Mouse (Mus musculus) right cerebral cortex, adult 2 months (tissue): ENCODE results near the gene Mlec.

Source experiments
- DNase-seq, 2 experiments: peaks; one replicate each; pipeline ENCODE4 v3.0.0; 2021 to 2022; ENCODE audit warnings: low spot score in 2 of 2

Gene Mlec

DNA sequence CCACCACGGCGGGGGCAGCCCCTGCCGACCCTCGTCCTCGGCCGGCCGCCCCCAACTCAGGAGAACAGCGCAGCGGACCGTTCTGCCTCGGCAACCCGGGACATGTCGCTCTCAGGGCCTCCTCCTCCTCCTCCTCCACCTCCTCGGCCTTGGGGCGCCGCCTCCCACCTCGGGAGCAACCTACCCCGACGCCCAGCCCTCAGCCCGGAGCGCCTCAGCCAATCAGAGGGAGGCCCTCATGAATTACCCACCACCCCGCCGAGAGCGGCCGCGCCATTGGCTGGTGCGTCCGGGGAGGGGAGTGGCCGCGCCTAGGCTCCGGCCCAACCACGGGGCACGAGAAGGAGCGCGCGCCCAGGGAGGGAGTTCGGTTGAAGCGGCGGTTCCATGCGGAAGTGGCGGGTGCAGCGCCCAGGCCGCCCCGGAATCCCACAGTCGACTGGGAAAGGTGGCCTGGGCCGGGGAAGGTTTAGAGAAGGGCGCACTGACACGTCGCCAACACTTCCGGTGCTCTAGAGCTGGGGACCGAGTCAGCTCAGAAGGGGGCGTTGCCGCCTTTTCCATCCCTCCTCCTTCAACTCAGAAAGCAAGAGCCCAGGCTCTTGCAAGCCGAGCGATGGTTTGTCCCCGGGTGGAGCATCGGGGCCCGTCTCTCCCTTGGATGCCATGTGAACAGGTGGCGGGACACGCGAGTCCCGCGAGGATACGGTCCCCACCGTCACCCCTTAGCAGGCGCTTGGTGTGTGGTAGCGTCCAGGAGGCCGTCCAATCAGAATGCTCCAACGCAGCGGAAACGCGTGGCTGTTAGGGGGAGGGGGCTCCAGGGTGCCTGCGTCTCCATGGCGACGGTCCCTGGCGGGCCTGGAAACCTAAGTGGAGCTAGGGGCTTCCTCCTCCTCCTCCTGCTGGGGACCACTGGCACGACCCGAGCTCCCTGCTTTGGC lies at the start of gene Mlec:
Gene Mlec, minus strand, starts transcription at position 140 of the 944 bp plus-strand sequence.
- DNase-seq = peak; percentile 98

DNA sequence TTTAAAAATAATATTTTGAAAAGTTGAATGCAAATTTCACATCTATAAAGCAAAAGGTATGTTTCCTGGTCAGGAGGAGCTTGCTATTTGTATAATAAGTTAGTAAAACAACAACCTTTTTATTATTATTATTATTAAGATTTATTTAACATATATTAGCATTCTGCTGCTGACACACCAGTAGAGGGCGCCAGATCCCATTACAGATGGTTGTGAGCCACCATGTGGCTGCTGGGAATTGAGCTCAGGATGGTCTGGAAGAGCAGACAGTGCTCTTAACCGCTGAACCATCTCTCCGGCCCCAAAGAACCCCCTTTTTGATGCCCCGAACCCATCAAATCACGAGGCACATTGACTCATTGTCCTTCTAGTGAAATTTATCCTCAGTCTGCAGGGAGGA lies 49.3 kb upstream of the Mlec start:
- no peak for DNase-seq

DNA sequence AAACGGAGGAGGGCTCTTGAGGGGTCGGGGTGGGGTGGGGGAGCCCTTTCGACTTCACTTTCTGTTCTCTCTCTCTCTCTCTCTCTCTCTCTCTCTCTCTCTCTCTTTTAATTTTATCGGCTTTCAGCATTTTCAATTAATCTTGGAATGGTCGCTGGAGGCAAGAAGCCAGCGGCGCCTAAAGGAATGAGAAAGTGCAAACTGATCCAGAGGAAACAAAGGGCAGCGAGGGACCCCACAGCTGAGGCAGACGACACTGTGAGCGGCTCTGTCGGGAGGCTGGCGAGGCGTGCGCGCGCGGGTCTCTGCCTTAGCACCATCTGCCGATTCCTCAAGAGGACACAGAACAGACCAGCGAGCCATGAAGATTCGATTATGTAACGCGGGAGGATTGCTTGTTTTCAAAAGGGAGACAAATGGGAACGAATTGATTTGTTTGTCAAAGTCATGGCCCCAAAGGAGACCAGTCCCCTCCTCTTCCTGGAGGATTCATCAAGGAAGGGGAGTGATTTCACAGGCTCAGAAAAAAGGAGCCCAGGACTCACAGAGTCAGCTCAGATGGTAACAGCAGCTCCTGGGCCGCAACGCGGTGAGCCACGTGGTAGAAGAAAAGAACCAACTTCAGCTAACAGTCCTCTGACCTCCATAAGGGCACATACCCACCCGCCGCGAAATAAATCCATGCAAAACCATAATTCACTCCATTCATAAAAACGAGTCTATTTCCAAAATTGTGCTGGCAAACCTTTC lies 46.8 kb upstream of the Mlec start:
- DNase-seq = peak in 1 of 2 experiments; percentile 67

DNA sequence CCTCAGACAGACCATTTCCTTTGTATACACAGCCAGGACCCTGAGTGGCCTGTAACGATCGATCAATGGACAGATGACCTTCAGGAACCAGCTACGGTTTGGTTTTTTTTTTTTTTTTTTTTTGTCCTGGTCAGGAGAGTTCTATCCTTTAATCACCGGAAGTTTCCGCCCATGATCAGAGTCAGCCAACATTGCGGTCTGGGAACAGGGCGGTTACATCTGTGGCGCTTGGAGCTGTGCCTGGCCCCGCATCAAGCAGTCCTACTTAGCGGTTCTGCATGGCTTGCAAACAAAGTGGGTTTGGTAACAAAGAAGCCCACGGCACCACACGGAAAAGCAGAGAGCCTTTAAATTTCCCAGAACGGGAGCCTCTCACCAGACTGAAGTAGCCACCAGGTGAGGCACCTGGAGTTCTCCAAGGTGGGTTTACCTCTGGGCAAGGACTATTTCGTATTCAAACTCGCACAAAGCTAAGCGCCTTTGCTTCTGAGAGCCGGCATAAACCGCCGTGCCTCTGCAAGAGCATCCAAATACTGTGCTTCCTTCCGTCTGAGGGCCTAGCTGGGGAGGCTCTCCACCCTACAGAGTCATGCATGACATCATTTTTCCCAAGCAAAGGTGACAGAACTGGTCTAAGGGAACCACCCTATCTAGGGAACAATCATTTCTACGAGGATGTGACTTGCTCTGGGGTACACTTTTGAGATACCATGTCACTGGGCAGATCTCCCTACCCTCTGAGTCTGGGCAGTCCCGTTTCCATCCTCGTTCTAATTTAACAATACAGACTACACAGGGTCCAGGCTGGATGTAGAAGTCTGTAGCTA lies 46.0 kb upstream of the Mlec start:
- DNase-seq = no peak

DNA sequence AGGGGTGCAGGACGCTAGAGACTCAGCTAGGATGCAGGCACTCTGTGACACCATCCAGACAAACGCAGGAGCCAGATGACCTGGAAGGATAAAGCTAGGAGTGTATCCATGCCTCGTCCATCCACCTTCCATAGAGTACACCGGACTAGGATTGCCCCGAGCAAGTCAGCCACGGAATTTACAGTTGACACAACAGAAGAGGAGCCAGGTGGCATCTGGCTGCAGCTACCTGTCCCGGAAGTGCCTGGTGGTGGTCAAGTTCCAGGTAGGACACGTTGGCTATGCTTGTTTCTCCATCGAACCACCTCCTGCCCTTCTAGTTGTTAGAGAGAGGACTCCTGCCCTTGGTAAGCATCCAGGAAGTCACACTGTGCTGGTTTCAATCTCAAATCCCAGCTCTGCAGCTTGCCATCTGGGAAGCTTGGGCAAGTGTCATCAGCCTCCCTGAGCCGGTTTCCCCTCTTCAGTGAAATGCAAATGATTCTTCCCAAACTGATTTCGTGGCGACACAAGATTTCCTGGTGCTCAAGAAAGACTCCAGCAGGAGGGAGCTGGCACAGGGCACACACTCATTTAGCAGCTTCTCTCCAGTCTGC lies 36.7 kb upstream of the Mlec start:
- no peak for DNase-seq

DNA sequence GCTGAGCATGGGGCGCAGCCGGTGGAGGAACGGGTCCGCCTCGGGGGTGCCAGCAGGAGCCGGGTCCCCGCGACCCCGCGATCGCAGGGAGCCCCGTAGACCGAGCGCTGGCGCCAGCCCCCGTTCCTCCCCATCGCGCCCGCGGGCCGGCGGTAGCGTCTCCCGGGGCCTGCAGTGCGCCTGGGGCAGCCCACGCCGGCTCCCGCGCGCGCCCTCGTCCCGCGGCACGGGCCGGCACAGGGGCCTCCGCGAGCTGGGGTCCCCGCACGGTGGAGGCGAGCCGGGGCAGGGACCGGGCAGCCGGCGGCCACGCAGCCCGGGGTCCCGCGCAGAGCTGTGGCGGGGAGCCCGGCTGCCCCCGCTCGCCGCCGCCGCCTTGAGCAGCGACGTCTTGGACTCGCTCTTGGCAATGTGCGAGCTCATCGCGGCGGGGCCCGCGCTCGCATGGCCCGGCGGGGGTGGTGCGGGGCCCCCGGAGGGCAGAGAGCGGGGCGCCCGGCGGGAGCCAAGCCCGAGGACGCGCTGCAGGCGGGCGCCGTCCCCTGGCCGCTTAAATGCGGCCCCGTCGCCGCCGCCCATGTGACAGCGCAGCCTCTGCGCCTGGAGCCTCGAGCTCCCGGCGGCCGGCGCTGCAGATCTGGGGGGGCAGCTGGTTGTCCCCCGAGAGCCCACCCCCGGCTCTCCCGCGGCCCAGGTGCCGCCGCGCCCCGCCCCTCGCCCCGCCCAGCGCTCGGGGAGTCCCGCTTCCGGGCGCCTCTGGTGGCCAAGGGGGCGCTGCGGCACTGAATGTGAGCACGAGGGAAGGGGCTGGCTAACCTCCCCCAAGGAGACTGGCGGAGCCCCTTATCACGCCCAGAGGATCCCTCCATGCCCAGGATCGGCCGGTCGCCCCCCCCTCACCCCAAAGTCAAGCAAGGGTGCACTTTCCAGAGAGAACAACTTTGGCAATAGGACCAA lies 36.0 kb upstream of the Mlec start, which contains the start of gene Cabp1:
Gene Cabp1, minus strand, starts transcription at position 713 of the 957 bp plus-strand sequence.
- DNase-seq = peak in 1 of 2 experiments; percentile 62

DNA sequence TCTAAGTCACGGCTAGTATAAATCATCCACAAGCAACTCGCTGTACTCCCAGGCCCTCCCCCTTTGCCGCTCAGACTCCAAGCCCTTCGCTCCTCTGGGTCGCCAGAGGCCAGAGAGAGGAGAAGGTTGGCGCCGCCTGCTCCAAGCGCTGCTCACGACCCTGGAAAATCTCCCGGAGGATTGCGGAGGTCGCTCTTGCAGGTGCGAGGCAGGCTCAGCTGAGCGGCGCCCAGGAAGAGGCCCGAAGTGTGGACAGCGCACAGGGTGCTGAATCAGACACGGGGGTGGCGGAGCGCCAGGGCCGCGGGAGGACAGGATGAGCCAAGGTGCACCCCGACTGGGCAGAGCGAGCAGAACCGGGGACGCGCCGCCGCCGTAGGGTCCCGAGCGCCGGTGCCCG lies 35.2 kb upstream of the Mlec start:
- peak in 1 of 2 experiments; percentile 61 for DNase-seq

DNA sequence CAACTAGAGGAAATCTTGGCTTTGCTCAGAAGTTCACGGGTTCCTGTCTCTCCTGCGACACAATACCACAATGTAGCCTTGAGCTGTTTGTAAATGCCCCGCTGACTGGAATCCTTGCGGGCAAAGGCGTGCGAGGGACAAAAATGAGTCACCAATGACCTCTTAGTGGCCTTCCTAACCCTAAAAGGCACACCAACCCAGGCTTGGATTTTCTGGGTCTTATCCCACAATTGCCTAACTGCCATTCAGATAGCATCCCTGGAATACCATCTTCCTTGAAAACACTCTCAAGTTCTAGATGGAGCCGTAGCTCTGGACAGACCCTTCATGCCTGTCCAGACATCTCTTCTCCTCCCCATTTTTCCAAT lies 34.8 kb upstream of the Mlec start:
- no peak for DNase-seq

DNA sequence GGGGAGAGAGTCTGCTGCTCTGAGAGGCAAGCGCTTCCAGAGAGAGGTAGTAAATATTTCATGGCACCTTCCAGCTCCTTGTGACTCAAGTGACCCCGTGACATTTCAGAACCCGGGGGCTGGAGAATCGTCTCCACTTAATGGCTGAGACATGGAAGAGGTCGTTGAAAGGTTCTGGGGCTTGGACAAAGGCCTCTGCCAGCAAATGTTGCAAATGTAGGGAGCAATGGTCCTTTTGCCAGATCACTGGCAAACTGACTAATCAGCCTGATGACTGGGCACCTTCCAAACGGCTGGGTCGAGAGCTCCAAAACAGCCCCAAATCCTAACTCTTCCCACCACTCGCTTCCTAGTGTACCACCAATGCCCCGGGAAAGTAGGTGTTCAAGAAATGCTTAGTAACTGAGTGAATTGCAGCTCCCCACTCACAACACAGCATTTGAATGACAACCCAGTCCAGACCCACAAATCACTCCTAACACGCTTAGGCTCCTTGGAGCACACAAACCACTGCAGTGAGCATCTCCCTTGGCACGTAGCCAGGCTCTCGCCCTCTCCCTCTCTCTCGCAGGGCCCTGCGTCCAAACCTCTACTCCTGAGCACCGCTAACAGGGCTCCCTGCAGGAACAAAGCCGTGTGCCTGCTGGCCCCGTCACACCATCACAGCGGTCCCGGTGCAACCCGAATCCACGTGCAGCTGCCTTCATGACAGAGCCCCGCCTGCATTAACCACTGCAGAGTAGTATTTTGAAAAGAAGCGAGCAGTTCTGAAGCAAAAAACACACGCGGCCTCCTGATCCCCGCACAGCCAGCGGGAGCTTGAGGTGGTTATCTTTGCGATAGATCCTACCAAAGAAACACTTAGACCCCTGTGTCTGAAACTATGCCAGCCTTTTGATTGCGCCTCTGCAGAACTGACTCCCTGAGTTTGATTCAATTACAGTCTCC lies 34.2 kb upstream of the Mlec start:
- DNase-seq = no peak

DNA sequence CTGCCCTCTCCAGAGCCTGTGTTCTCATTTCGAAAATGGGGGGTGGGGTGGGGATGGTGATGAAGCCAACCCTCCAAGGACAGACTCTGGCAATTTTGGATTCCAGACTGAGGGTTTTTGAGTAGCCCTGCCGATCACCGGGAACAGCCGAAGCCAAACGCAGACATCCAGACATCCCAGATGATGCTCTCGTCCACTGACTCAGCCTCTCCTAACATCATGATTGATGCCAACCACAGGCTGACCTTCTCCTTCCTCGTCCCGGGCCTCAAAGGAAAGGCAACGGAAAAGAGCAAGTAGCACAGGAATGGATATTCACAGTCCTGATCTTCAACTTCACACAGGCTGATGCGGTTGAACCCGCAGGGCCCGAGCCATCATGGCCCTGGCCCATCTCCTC lies 32.1 kb upstream of the Mlec start:
- no peak for DNase-seq

DNA sequence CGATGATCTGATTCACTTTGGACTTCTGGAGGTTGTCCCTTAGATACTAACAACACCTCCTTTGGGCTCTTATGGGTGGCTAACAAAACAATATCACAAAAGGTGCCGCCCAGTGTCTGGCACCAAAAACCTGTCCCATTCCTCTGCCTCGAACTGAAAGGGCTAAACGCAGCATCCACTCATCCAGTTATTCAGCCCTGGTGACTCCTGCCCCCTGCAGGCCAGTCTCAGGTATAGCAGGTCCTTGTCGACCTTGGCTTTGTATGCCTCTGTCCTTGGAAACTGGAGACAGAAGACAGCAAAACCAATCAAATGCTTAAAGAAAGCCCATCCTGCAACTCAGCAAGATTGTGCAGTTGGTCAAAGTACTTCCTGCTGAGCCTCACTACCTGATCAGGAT lies 30.8 kb upstream of the Mlec start:
- no peak for DNase-seq

DNA sequence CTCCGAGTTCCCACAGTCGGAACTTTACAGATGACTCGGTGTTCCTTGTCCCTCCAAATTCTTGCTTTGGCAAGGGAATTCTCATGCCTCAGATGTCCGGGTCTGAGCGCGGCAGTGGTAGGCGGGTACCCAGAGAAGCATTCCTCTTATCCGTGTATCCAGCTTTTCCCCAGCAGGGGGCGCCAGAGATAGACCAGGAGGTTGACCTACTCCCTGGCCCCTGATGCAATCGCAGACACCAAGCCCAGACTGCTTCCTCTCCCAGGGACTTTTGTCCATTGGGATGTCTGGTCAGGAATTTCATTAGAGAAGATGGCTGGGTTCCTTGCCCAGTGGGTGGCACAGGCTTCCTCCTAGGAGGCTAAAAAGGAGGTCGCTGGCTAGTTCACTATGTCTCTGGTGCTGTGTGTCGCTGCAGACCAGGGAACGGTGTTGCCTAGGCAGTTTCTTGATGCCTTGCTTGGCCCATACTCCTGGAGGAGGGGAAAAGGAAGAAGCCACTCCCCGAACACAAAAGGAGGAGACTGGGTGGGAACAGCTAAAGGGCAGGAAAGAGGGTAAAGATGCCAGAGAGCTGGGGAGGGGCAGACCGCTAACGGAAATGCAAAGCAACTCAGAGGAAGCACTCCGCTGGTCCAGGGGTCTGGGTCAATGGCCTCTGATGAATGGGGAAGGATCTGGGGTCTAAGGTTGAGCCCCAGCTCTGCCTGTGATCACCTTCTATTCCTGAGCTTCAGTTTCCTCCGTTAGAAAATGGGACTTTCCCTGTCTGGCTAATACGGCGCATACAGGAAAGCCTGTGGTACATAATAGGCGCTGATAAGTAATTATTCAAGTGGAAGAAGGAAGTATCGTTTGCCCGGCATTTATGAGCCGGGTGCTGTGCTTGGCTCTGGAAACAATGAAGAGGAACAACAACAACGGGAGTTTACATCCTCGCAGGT lies 29.5 kb upstream of the Mlec start:
- peak; percentile 95 to 96 for DNase-seq

DNA sequence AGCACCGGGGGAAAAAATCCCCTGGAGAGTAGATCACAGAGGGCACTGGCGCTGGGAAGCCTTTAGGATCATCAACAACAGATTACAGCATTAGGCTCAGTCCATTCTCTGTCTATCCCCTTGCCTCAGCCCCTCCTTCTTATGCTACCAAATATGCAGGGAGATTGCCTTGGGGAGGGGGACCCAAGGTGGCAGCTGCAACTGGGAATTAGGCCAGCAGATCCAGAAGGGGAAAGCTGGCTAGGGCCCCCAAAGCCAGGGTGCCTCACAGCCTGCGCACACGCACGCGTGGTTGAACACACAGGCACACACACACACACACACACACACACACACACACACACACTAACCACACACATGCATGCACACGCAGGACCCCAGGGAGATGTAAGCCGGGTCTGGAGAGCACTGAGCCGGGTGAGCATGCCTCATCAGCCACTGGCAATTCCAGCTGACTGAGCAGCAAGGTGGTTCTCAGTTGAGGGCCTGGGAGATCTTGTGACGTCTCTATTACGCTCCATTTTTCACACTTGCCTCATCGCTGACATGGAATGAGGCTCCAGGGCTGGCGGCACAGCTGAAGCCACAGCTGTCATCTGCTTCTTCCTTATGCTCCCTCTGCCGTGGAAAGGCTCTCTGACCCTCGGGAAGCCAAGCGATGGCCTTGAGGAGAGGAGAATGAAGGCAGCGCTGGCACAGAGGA lies 28.5 kb upstream of the Mlec start:
- DNase-seq = peak in 1 of 2 experiments; percentile 53

DNA sequence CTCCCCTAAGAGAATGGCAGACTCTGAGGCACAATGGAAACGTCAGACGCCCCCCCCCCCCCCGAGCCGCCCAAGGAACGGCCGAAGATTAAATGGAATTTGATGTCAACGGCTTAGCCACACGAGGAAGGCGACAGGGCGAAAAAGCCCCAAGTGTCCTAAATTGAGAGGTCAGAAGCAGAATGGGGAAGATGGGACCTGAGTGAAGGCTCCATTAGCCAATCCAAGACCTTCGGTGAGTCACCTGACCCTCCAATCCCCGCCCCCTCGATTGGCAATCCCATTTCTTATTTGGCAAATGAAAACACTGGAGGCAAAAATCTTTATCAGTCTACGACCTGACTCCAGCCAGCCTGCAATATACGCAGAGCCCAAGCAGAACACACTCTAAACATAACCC lies 26.7 kb upstream of the Mlec start:
- DNase-seq = peak in 1 of 2 experiments; percentile 53

DNA sequence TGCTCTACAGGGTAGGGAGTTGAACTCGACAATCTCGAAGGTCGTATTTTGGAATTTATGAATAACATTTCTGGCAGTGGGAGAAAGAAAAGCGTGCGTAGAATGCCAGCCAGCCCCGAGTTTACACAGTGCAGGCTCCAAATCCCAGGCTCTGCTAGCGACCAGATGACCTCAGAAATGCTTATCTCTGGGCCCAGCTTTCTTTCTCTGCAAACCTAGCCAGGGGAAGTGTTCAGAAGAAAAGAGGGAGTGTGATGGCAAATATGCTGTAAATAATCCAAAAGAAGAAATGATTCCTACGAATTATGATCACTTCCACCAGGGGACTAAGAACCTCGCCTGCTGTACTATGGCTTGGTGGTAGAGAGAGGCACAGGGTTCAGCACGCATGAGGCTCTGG lies 25.5 kb upstream of the Mlec start:
- no peak for DNase-seq

DNA sequence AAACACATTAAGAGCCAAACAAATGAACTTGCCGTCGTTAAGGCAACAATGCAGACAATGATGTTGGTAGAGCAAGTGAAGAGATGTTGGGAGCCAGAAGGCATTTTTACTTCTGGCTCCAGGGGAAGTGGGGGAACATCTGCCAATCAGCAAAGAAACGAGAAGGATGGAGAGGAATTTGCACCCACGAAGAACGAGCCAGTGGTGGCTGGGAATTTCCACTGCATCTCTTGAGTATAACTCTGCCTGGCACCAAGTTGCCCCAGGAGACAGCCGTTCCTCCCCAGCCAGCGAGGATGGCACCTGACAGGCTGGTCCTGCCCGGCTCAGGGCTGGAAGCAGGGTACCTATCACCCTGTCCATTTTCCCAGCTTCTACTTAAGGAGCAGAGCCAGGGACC lies 24.9 kb upstream of the Mlec start:
- no peak for DNase-seq

DNA sequence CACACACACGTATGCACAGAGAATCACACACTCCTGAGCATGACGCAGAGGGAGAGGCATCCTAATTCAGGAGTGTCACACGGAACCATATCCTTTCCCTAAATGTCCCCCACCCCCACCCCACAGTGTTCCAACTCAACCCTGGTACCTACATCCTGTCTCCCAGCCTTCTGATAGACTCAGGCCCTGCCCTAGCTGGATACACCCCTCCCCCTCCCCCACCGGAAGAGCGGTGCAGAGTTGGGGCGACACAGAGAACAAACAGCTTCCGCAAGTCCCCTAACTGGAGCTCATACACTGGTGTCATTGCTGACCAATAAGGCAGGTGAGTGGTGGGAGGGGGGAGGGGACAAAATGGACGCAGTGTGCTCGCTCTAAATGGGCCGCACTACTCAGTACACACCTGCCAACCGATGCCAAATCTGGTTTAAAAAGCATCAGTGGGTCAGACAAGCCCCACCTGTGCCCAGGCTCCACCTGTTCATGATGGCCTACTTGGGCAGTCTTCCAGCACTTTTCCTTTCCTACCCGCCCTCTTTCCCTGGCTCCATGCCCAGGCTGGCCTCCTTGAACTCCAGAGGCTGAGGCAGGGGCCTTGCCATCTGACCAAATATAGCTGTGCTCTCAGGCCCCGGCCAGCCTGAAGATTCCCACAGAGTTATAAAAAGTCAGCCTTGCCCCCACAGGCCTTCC lies 23.4 kb upstream of the Mlec start:
- DNase-seq = no peak
